Mouse (Mus musculus): ENCODE measurements at regions not wholly inside any gene's neighbourhood (a gene's known extent, or its start where the extent isn't known, plus 50 kb on each side); places are given as distances from the start of the nearest gene placed in this dataset.

DNA sequence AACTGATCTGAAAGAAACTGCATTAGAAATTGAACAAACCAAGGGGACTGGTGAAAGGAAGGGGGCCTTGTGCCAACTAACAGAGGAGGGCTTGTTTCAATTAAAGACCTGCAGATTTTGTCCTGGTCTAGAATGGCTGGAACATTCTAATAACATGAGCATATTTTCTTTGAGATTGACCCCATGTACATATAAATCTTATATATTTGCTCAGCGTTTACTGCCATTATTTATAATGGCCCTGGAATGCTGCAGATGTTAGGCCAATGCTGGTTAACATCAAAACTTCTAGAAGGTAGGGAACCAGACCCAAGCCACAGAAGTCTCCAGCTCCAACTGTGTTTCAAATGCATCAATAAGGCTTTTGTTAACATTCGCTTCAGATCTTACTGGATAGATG, 326.4 kb downstream of the Tns1 start:
- peak; percentile 68 for DNase-seq

DNA sequence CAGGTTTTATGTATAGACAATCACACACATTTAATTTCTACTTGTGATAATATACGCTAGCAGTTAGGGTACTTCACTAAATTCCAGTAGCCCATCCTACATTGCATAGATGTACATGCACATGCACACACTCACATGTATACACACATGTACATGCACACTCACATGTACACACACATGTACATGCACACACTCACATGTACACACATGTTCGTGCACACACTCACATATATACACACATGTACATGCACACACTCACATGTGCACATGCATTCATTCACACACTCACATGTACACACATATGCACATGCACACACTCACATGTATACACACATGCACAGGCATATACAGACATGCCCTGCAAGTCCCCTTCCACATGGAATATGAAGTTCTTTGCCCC, 326.8 kb downstream of the Tns1 start:
- peak; percentile 58 for DNase-seq

DNA sequence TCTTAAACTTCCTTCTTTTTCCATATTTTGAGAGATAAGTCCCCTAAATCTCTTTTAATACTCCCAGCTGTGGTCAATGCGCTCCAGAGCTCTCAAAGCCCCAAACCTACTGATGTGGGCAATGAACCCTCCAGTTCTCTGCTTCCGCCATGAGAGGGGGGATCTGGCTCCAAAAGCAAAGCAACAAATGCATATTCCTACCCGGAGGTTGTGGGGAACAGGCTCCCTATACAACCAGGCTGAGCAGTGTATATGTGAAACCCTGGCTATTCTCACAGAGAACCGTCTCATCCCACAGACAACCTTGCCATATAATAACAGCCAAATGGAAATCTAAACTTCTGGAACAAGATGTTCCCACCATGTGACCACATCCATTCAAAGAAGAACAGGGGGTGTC, 330.4 kb downstream of the Tns1 start:
- peak; percentile 52 for DNase-seq

DNA sequence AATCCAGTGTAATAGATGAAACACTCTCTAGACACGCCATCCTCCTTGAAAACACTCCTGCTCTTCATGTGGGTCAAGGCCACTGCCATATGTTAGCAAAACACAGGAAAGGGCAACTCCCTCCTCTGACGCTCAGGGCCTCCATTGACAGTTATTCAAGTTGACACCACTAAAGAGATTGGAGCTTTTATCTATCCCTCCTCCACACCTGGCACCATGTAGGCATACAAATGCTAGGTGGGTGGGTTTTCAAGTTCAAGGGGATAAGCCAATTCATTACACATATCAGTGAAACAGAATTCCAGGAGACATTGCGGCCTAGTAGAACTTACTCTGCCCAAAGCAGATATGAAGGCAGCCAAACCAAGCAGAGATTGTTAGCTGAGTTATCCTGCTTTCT, 331.0 kb downstream of the Tns1 start:
- peak; percentile 89 for DNase-seq

DNA sequence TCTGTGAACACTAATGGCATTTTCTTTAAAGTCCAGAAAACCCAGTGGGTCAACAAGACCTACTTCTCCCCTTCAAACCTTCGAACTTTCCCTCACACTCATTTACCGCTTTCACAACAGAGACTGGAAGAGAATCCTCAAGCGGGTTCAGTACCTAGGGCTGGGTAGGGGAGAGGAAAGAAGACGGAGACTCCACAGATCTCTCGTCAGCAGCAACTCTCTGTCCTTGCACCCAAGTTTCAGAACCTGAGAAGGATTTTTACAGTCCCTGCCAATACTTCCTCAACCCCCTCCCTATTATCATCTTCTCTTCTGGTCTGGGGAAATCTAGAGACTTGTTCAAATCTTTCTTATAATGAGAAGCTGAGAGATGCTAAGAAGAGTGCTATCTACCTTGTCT, 331.9 kb downstream of the Tns1 start:
- peak; percentile 62 for DNase-seq

DNA sequence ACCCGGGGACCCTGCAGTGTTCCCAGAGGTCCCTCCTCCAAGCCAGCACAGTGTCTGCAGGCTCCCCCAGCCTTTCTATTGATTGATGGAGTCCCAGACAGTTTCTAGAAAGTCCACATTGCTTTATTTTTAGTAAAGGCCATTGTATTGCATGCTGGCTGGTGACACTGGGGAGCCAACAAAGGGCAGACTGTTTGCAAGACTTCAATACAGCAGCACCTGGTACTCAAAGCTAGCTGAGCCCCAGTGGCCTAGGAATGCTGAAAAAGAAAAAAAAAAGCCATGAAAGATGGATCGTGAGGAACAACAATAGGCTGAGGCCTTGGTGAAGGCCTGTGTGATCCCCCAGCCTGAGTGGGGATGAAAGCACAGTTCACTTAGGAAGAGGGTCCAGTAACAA, 336.6 kb downstream of the Tns1 start:
- no peak for DNase-seq

DNA sequence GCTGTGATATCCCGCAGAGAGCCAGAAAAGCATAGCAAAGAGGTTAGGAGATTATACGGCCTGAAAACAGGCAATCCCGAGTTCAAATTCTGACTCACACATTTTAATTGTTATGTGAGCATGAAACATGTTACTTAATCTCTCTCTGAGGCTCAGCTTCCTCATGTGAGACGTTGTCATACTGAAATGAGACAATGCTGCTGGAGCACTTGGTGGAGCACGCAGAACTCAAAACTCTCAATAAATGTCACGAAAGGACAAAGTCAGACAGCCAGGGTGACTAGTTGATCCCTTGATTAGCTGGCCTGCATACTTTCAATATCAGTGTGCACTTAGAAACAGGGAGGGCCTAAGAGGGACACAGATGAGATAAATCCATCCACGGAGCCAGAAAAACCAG, 337.0 kb downstream of the Tns1 start:
- DNase-seq, result peak; percentile 81

DNA sequence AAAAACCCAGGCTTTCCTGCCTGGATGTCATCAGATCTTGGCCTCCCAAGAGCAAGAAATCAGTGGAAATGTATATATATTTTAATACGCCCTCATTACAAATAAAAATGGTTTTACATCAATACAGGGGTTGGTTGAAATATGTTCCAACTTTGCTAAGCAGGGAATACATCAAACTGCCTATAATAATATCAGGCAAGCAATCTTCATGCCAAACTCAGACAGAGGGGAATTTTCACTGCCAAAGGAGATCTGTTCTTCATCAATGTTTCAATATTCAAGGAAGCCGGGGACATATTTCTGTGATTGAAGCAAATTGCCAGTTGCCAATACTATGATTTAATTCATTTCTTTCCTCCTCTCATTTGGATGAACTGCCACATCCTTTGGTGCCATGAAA, 340.9 kb downstream of the Tns1 start:
- DNase-seq, result no peak

DNA sequence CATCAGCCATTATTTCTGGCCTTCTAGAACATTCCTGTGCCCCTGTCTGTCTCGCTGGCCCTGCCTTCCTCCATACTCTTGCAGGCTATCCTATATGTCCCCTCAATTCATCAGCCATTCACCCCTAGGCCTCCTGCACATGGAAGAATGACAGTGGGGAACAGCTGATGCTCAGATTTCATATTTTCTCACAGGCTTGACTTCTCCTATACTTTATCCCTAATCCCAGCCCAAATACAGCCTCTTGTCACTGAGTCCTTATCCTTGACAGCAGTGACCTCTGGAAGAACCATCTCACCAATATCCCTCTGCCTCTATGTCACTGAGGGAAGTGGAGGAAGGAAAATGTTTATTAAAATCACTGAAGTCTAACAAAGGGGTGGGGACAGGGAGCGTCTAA, 341.4 kb downstream of the Tns1 start:
- peak; percentile 22 for DNase-seq

DNA sequence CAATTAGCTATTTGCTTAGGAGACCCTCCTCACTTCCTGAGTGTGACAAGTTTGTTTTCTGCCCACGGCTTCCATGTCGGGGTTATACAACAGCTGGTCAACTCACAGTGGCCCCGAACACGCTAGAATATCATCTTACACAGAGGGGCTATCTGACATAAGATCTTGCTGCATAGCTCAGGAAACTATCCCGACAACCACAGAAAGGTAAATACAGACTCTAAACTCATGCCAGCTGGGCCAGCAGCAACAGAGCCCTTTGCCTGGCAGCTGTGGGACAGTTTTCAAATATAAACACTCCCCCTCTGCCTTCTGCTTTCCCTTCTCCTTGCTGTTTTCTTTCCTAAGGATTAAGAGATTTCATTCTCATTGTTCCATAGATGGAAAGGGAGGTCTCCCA, 352.5 kb downstream of the Tns1 start:
- DNase-seq, result peak; percentile 63

DNA sequence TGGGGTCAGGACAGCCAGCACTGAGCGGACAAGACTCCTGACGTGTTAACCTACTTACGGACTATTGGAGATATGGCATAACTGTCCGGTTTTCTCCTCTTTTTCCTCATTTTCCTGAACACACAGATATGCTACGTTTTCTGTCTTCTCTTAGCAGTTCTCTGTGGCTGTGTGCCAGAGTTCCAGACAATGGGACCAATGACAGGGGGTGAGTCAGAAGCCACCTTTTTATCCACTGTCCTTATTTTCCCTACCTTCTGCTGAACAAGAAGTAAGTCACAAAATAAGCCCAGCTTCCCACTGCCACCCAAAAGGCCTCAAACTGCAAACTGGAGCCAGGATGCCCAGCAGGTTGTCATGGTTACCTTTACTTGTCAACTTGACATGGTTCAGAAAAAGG, 353.6 kb downstream of the Tns1 start:
- peak; percentile 42 for DNase-seq

DNA sequence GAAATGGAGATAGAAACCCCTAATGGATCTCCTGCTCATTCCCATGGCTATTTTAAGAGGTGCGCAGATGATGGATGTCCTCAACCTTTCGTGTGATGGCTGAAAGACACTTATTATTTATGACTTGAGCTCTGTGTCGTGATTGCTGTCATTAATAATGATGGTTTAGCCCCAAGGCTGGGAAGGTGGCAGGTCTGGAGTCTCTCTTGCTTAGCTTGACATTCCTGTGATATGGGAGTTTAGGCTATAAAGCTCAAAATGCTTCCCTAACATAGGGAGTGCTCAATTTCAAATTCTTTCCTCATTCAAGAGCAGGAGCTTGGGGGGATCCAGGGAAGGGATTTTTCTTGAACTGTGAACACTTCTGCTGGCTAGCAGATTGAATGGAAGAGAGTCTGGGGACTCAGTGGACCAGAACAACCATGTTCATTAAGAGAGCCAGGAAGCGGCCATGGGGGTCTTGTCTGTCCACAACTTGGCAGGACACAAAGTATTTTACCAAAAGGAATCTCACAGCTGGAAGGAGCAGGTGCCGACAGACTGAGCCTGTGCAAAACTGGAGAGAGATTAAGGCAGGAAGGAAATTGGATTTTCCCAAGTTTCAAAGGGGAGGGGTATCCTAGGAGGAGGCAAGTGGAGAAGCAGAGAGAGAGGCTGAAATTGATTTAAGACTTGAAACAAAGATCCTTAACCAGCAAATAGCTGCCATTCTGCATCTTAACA, 359.5 kb downstream of the Tns1 start:
- peak; percentile 73 for DNase-seq

DNA sequence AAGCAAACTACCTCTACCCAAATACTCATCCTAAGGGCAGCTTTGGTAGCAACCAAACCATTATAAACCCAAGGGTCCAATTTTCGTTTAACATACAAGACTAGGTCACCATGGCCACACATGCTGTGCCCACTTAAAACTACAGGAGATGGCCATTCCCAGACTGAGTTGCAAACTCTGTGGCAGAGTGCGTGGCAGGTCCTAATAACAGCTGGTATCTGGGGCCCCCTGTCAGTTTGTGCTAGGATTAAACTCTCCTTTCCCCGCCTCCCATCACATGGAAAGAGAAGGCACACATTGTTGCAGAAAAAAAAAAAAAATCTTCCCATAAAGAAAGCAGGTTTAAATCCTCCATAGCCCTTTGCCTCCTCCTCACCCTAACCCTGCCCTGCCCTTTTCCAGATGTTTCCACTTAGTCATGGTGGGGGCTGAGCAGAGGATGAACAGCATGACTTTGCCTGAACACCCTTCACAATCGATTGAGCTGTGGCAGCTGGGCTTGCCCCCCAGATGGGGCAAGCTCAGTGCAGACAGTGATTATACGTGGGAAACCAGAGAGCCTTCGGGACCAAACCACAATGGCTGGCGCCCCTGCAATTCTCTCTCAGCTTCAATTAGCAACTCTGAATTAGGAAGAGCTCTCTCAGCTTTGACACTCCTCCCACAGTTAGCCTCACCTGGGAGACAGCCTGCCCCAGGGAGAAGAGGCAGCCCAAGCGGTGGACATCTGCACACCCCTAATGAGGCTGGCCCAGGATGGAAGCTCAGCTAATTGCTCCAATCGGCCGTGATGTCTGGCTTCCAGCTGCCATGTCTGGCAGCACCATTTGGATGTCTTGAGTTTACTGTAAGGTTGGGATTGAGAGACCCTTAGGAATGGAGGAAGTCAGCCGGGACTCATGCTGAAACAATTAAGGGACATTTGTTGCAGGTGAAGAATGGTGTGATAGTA, 365.9 kb downstream of the Tns1 start:
- DNase-seq, result peak; percentile 92

DNA sequence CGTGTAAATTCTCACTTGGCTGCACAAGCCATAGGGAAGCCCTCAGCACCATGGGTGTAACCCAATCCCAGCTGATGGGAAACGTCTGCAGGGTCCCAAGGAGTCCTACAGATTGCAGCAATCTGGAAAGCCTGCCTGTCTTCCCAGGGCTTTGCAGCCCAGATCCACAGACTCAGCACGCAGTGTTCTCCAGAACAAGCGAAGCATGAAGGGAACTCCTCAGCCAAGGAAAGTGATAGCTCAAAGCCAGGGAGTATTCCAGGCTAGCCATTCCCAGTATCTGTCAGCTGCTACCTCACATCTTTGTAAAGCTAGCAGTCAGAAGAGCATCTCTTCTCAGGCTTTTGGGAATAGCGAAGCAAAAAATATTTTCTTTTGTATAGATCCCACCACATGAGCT, 368.5 kb downstream of the Tns1 start:
- peak; percentile 95 for DNase-seq

DNA sequence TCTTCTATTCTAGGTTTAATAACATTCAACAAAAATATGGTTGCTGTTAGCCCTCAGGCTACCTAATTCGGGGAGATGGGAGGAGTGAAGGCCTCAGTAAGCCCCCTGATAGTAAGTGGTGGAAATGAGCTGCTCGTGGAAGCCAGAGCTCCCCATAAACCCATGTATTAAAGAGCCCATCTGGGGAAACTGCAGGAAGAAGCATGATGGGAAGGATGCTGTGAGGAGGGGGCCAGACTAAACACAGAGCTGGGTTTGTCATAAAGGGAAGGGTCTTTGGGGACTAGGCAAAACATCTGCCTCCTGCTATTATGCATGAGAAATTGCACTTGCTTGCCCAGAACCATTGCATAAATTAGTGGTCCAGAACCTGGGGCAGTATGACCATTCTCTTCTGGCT, 369.3 kb downstream of the Tns1 start:
- no peak for DNase-seq

DNA sequence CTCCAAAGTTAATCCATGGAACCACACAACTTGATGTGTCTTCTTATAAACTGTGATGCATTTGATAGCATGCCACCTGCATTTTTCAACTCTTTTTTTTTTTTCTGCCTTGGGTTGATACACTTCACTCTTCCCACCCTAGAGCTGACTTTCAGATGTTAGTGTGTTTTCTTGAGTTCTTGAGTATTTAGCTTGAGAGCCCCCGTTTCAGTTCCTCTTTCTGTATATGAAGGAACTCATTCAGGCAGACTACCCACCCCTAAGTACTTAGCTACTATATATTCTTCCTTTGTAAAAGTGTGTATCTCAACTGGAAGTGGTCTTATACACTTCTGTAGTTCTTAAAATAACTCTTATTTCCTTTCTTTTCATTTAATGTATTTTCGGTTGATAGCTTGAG, 371.1 kb downstream of the Tns1 start:
- DNase-seq, result no peak

DNA sequence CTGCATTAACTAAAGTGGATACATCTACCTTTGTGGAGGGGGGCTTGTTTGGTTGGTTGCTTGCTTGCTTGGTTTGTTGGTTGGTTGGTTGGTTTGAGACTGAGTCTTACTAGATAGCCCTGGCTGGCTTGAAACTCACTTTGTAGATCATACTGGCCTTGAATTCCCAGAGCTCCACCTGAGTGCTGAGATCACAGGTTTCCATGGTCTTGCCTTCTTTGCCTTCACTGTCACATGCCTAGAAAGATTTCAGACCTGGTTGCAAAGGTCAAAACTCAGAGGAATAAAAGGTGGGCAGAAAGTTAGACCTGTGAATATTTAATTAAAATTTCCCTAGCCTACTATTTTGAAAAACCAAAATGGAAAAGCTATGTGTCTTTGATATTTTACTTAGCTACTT, 375.5 kb downstream of the Tns1 start:
- peak; percentile 79 for DNase-seq

DNA sequence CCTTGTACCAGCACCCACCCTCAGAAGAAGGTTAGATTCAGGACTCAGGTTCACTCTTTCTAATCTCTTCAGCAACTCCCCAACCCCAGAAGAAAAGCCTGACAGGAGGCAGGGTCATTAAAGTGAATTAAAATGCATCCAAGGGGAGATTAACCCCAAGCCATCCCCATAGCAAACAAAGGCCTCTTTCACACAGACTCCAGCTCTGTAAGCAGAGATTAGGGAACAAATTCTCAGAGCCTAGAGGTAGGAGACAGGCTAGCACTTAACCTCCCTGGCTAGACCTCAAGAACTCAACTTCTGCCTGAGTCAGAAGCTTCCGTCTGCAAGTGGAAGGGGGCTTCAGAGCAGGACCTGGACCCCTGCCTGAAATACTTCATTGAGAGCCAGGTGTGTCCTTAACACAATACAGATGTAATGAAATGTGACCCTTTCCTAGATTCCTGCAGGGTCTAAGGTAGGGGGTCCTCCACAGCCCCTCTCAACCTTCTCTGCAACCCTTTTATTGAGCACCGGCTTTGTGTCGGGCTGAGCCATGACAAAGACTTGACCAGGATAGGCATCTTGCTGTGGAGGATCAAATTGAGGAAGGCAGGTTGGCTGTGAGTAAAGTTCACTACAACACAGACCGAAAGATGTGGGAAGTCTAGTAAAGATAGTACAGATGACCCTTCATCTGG, 379.6 kb downstream of the Tns1 start:
- DNase-seq, result peak; percentile 76

DNA sequence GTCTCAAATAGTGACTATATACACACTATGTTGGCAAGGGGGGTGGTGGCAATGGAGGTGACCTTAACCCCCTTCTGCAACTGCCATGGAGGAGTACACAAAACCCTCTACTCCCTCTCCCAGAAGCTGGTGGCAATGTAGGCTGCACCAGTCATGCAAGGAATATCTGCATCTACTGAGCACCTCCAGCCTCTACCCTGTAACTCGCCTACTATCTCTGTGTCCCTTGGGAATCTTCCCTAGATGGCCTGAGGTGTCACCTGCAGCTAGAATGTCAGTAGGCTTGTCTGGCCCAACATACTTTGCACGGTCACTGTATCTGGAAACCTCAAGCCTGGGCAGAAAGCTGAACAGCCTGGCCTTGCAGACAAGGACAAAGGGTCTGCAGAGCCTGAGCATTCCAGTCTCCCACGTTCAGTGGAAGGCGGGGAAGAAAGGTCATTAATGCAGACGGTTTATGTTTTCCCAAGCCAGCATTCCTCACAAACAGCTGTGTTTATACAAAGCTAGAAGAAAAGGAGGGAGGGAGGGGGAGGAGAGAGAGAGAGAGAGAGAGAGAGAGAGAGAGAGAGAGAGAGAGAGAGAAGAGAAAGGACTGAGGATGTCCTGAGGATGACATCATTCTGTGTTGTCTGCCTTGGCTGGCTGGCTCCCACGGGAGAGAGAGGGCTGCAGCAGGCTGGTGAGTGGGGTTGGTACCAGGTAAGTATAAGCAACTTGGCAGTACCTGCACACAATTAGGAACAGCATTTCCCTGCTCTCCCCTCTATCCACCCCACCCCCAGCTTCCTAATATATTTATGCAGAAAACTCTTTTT, 380.3 kb downstream of the Tns1 start:
- no peak for DNase-seq

DNA sequence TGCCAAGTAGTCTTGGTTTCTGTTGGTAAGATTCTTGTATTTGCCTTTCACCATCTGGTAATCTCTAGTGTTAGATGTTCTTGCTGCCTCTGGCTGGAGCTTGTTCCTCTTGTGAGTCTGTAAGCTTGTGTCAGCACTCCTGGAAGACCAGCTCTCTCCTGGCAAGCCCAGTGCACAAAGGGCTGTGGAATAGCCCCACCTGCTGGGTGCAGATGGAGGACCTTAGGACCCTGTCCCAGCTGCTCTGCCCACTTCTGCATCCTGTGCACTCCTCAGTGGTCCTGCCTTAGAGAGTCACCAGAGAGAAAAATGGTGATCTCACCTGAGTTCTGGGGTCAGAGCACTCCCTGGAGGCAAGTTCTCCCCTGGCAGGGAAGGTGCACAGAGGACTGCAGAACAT, 387.2 kb downstream of the Tns1 start:
- DNase-seq, result peak; percentile 92

DNA sequence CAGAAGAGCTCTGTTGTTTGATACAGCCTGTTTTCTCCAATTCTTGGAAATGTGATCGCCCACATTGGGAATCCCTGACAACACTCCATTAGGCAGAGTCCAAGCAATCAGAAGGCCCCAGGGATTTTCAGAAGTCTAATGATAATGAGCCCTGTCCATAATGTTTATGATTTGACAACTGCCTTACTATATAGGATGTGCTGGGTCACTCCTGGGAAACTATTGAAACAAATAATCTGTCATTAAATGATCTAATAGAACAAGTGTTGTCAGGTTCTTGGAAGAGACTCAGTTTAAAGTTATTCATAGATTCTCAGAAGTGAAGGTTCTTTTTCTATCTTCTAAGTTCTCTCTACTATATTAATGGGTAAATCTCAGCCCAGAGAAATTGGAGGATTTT, 395.9 kb downstream of the Tns1 start:
- no peak for DNase-seq

DNA sequence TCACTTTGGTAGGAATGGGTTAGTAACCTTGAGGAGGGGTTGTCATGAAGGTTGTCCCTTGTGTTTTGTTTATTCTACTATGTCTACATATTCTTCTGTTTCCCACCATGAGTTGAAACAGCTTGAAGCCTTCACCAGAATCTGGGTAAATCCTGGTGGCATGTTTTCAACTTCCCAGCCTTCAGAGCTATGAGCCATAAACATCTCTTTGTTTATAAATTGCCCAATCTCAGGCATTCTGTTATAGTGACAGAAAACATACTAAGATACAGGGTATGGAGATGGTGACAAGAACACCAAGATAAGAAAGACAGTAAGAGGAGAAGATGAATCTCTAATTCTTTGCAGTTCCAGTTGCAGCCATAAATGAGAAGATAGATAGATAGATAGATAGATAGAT, 396.5 kb downstream of the Tns1 start:
- no peak for DNase-seq

DNA sequence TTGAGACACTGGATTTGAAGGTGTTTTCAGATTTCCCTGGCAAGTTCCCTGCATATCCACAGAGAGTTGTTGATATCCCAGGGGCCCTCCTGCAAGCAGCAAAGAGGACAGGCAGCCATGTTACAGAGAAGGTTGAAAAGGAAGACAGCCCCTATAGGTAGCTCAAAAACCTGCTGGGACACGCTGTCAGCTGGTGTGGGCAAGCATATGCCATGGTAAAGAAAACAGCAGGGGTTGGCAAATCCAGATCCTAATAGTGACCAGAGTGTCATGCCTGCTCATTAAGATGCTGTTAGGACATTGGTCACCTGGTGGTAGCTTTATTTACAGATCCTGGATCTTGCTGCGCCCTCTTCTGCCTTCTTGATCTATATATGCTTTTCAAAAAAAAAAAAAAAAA, 397.6 kb downstream of the Tns1 start:
- peak; percentile 77 for DNase-seq
